Mouse (Mus musculus) small intestine, adult 2 months (tissue): Measurements from ENCODE around the gene Ntm. TPM values are rescaled to one million over a fixed set of nuclear protein-coding genes. Genes with fewer than 3 reads are reported as not detected.

Experiments
- H3K27ac ChIP-seq: fragments of 200-500 bp; 2 replicates; pipeline ENCODE4 v1.5.1; 2012; ENCODE audit warnings: low read depth, low read length, control low read depth, inconsistent platforms; ENCODE audit not compliant: insufficient read depth
- H3K27me3 ChIP-seq: fragments of 200-500 bp; 2 replicates; pipeline ENCODE4 v1.6.1; 2012; ENCODE audit warnings: mild to moderate bottlenecking, moderate library complexity, low read length, inconsistent platforms; ENCODE audit not compliant: control insufficient read depth, insufficient read depth
- H3K36me3 ChIP-seq: fragments of 200-500 bp; 2 replicates; pipeline ENCODE4 v1.6.1; 2012; ENCODE audit warnings: mild to moderate bottlenecking, low read length, control low read depth, inconsistent platforms; ENCODE audit not compliant: control insufficient read depth, insufficient read depth
- H3K4me1 ChIP-seq: fragments of 200-500 bp; 2 replicates; pipeline ENCODE4 v1.6.1; 2012; ENCODE audit warnings: low read length, inconsistent platforms, mixed read lengths; ENCODE audit not compliant: control insufficient read depth, insufficient read depth, insufficient read length
- H3K4me3 ChIP-seq: fragments of 200-500 bp; 2 replicates; pipeline ENCODE4 v1.5.1; 2012; ENCODE audit warnings: low read depth, mild to moderate bottlenecking, control low read depth, inconsistent platforms, low read length, moderate library complexity
- CTCF ChIP-seq: fragments of 200-500 bp; IDR thresholded peaks from 2 replicates; pipeline ENCODE4 v1.5.1; 2012; ENCODE audit warnings: low read depth, mild to moderate bottlenecking, control low read depth, inconsistent platforms, low read length, moderate library complexity, mixed read lengths; ENCODE audit not compliant: insufficient replicate concordance, insufficient read length; ENCODE audit errors: extremely low read depth
- POLR2A ChIP-seq: fragments of 200-500 bp; IDR thresholded peaks from 2 replicates; pipeline ENCODE4 v1.6.1; 2012; ENCODE audit warnings: low read depth, mild to moderate bottlenecking, control low read depth, inconsistent platforms, low read length, moderate library complexity
- WGBS: fragments of 180-500 bp; shearing (Covaris S2); methylation state at CpG from one replicate; pipeline ENCODE4 v1.1.7; 2018; 5-methylcytosine and 5-hydroxymethylcytosine counted together
- polyA plus RNA-seq: library from polyadenylated mRNA; depleted of rRNA; stranded (reverse); fragments of >200 nt; gene quantifications from 2 replicates; pipeline ENCODE4 v1.2.3, GENCODE M21; 2012

The Ntm gene
- polyA plus RNA-seq, 1 experiment = 0.10 TPM

DNA sequence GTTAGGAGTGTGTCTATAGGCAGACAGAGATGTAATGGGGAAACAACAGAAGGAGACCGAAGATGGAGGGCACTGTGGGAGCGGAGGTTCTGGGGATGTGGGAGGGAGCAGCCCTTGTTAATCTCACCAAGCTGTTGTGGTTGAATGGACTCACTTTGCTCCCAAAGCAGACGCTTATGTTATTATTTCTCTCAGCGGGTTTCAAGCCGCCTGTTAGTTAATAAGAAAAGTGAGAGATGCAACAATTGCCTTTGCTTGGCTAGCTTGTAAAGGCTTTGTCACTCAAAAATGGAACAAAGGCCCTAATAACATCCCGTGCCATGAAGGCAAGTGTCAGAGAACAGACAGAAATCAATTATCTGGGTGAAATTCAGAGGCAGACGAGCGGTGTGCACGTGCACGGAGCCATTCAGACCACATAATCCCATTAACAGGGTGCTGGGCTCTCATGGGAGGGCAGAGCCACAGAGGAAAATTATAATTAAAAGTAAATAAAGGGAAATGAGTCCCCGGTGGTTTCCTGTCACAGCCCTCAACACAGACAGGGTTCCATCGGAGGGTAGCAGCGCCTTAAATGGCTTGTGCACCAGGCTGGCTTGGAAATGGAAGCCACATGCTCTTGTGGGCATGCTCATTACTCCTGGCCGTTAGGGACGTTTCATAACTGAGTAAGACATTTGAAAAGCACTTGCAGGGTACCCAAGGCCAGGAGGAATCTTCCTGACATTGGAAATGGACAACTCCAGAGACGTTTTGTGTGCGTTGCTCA, 448.2 kb downstream of the Ntm start:
- no peaks in the 10 kb centered on the region for H3K27me3 ChIP-seq
- no peaks in the 10 kb centered on the region for H3K4me1 ChIP-seq
- H3K4me3 ChIP-seq = no peak overlapping the region
- H3K36me3 ChIP-seq = no peaks in the 10 kb centered on the region
- H3K27ac ChIP-seq = no peak overlapping the region
- TF ChIP-seq CTCF = no peak
- TF ChIP-seq POLR2A = no peak
- WGBS = 82% methylated on average over 17 of the region's 17 CpGs

- no peak overlapping the region for H3K27ac ChIP-seq
- no peak overlapping the region for H3K4me3 ChIP-seq
- no peaks in the 10 kb centered on the region for H3K4me1 ChIP-seq
- WGBS = 25% methylated on average over 2 of the region's 2 CpGs
- no peaks in the 10 kb centered on the region for H3K27me3 ChIP-seq
- TF ChIP-seq POLR2A (no peak), CTCF (no peak)
- no peaks in the 10 kb centered on the region for H3K36me3 ChIP-seq
Measured at GRCm38 (mm10) chr9:29496002-29496401, 466.9 kb downstream of the Ntm start.

DNA sequence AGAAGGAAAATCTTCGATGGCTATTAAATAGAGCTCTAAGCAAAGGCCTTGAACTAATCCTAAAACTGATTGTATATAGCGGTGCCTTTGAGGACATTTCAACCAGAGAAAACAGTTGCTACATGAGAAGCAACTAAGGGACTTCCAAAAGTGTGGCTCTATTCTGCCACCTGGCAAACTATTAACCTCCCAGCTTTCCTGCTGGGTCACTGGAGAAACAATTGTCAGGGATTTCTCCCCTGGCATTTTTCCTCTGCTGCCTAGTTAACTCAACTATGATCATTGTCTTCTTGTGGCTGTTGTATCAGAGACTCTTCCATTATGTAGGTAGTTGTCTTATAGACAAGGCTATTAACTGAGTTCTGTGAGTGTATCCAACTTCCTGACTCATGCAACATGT, 480.7 kb downstream of the Ntm start:
- TF ChIP-seq CTCF (no peak), POLR2A (no peak)
- no peaks in the 10 kb centered on the region for H3K36me3 ChIP-seq
- 81% methylated on average over 2 of the region's 2 CpGs for WGBS
- H3K4me3 ChIP-seq = no peak overlapping the region
- no peaks in the 10 kb centered on the region for H3K4me1 ChIP-seq
- H3K27me3 ChIP-seq = no peaks in the 10 kb centered on the region
- H3K27ac ChIP-seq = no peak overlapping the region

GRCm38 (mm10) chr9:29479051-29479450, 483.9 kb downstream of the Ntm start:
- Histone ChIP-seq H3K27ac (no peak overlapping the region), H3K27me3 (no peaks in the 10 kb centered on the region), H3K36me3 (no peaks in the 10 kb centered on the region), H3K4me1 (no peaks in the 10 kb centered on the region), H3K4me3 (no peak overlapping the region)
- WGBS = 45% methylated on average over 10 of the region's 10 CpGs
- TF ChIP-seq CTCF (no peak), POLR2A (no peak)

- 34% methylated on average over 6 of the region's 6 CpGs for WGBS
- no peak overlapping the region for H3K27ac ChIP-seq
- TF ChIP-seq CTCF (no peak), POLR2A (no peak)
Measured at GRCm38 (mm10) chr9:29477219-29477618, 485.7 kb downstream of the Ntm start.

DNA sequence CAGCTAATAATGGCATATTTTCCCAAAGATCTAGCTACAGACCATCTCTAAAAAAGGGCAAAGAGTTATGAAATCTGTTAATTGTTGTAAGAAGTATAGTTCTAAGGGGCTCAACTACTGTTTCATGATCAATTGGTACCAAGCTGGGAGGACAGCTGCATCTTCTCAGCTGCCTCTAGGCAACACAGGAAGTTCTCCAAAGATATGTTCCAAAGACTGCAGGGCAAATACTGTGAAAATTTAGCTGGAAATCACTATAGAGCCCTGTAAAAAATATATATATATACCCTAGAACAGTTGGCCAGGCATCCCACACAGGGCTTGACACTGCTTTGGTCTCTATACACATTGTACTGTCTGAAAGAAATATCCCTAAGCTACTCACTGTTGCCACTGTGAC, 489.5 kb downstream of the Ntm start:
- Histone ChIP-seq H3K27ac (no peak overlapping the region), H3K36me3 (no peaks in the 10 kb centered on the region), H3K27me3 (no peaks in the 10 kb centered on the region), H3K4me3 (no peak overlapping the region), H3K4me1 (no peaks in the 10 kb centered on the region)
- TF ChIP-seq POLR2A = no peak
- no peak for TF ChIP-seq CTCF

More at GRCm38 (mm10) chr9:29477219-29477618, 485.7 kb downstream of the Ntm start:
- Histone ChIP-seq H3K4me1 (no peaks in the 10 kb centered on the region), H3K27me3 (no peaks in the 10 kb centered on the region), H3K36me3 (no peaks in the 10 kb centered on the region), H3K4me3 (no peak overlapping the region)

DNA sequence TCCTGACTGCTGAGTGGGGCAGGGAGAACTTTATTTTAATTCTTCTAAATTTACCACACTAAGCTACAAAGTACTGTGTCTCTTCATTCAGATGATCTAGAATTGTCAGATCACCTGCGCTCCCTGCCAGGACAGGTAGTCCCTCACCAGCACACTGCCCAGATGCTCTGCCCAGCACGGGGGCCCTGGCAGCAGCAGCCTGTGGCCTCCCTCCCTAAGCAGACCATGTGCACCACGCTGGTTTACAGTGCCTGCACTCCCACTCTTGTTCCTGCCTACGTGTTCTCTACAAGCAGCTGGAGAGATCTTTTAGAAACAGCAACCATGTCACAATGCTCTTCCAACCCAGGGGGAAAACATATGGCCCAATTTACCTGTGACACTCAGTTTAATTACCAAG, 490.7 kb downstream of the Ntm start:
- 61% methylated on average over 4 of the region's 4 CpGs for WGBS
- H3K27ac ChIP-seq = no peak overlapping the region
- TF ChIP-seq CTCF (no peak), POLR2A (no peak)
- no peaks in the 10 kb centered on the region for H3K27me3 ChIP-seq
- H3K36me3 ChIP-seq = no peaks in the 10 kb centered on the region
- no peak overlapping the region for H3K4me3 ChIP-seq
- H3K4me1 ChIP-seq = no peaks in the 10 kb centered on the region
